Mouse (Mus musculus): Measurements from ENCODE around the gene Map3k10.
A peak's percentile ranks its signal among the peaks of the same experiment; 100 is the strongest.
"Not testable (repeated sequence)": the region's sequence is repeated elsewhere in the genome, so short reads cannot be mapped to it uniquely, and the experiment has no call there.

The Map3k10 gene

DNA sequence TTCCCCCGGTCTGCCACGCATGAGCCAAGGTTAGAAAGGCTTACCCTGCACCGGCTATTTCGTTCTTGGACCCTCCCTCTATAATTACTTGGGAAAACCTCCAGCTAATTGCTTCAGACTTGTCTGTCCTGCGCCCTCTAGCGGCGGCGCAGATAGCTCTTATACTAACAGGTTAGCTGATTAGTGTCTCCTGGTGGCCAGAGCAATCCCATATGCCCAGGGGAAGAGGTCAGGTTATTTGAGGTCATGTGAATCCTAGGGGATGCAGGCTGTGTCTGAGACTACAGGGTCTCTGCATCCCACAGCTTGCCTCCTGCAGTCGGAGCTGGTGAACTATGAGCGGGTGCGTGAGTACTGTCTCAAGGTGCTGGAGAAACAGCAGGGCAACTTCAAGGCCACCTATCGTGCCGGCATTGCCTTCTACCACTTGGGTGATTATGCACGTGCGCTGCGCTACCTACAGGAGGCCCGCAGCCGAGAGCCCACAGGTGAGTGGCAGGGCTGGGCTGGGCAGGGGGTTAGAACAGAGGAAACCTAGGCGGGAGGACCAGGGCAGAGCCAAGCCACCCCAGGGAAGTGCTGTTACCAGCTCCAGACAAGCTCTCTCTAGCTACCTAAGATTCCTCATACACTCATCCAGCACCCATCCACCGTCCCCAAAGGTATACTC, 19.7 kb downstream of the Map3k10 start:
- peak; percentile 75 for DNase-seq

DNA sequence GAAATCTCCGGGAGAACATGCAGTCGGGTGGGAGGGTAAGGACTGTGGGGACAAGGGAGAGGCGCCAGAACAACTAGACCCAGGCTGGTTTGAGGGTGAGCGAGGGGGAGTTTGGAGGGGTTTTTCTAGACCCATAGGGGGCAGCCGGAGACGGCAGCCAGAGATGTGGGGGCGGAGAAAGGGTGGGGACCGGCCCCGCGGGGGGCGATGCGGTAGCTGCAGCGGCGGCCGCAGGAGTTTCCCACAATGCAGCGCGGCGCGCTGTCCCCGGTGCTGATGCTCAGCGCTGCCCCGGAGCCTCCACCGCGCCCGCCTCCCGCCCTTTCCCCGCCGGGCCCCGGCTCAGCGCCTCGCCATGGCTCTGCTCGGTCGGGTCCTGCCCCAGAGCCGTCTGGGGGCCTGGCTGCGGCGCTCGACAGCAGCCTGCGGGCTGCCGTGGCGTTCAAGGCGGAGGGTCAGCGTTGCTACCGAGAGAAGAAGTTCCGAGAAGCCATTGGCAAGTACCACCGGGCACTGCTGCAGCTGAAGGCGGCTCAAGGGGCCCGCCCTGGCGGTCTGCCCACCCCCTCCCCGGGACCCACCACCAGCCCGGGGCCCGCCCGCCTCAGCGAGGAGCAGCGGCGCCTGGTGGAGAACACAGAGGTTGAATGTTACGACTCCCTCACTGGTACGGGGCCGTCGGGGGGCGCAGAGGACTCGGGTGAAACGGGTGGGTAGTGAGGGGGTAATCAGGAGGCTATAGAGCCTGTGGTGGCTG, 20.5 kb downstream of the Map3k10 start, which contains the start of gene Ttc9b:
Gene Ttc9b (plus strand): TSS at position 235 of the 757 bp plus-strand sequence.
- DNase-seq: peak; percentile 87

DNA sequence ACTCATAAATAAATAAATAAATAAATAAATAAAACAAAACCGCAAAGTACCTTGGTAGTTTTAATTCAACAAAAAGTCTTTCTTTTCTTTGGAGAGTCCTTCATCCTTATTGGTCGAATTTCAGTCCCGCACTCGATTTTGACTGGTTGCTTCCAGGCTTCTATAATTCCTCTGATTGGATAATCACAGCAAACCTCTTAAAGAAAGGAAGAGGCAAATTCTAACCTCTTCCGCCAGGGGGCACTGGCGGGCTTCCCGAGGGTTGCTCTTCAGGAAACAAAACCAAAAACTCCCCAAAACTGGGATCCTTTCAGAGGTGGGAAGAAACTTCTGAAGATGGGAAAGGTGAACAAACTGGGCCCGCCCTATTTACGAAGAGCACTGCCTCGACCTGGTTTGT, 23.4 kb downstream of the Map3k10 start:
- peak; percentile 79 for DNase-seq

DNA sequence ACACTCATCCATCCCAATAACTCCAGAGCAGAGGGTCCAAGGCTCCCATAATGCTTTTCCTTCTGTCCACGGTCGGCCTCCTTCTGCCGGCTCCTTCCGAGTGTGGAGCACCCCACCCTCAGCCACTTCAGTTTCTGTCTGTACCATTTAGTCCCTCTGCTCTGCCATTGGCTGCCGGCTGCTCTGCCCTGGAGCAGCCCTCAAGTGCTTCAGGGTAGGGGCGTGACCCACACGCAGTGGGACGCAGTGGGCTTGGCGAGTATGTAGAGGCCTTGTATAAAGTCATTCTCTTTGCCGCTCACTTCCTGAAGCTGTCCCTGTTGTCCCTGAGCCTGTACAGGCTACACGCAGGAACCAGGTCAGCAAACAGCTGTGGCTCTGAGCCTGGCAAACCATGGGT, 24.7 kb downstream of the Map3k10 start:
- DNase-seq: no peak

DNA sequence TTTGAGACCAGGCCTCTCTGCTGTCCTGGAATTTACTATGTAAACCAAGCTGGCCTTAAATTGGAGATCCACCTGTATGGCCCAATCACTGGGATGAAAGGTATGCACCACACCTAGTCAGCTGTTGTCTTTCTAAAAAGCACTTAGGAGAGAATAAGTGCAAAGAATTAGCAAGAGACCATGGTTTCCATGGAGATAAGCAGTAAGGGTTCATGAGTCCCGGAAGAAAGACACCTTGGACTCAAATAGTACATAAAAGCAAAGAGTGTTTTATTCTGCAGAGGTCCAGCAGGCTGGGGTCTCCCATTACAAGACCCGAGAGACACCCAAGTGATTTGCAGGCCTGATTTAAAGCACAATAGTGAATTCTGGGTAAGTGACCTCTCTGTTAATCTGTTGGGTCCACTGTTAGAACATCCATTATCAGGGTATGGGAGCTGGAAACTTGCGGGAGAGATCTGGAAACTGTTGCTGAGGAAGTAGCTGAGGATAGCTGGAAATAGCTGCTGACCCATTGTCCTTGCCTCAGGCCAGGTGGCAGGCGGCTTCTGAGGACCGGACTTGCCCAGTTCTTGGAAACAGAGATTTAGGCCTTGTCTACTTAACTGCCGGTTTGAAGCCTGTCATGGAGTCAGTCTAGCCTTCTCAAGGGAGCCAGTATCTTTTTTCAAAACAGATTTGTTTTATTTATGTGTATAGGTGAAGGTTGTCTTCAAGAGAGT, 27.0 kb downstream of the Map3k10 start:
- no peak for DNase-seq

DNA sequence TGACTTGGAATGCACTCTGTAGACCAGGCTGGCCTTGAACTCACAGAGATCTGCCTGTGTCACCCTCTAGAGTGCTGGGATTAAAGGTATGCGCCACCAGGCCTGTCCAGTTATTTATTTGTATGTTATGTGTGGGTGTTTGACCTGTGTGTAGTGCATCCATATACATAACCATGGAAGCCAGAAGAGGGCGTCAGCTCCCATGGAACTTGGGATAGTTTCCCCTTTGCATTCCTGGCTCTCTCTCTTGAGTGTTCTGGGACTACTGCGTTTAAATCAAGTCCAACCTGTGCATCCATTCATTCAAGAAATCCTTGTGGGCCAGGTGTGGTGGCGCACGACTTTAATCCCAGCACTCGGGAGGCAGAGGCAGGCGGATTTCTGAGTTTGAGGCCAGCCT, 27.9 kb downstream of the Map3k10 start:
- DNase-seq: no peak

DNA sequence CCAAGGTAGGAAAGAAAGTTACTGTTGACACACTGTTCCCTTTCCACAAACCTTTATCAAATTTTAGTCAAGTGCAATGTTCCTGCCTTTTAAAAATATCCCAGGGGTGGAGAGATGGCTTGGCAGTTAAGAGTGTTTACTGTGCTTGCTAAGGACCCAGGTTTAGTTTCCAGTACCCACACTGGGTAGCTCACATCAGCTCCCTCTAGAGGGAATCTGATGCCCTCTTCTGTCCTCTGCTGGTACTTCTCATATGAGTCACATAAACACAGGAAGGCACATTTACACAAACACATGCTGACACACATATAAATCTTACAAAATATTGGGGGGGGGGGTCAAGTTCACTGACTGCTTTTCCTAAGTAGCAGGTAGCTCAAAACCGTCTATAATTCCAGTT, 29.9 kb downstream of the Map3k10 start:
- DNase-seq: no peak

DNA sequence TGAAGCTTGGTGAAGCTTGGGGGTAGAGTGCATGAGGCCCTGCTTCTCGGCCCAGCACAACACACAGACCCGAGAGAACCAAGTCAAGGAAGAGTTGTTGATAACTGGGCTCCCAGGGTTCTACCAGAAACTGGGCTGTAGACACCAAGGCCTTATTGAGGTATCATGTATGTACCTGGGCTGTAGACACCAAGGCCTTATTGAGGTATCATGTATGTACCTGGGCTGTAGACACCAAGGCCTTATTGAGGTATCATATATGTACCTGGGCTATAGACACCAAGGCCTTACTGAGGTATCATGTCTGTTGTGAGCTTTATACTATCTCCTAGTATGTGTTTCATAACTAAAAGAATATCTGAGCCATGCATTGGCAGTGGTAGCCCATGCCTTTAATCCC, 39.3 kb downstream of the Map3k10 start:
- not testable (repeated sequence) for DNase-seq

DNA sequence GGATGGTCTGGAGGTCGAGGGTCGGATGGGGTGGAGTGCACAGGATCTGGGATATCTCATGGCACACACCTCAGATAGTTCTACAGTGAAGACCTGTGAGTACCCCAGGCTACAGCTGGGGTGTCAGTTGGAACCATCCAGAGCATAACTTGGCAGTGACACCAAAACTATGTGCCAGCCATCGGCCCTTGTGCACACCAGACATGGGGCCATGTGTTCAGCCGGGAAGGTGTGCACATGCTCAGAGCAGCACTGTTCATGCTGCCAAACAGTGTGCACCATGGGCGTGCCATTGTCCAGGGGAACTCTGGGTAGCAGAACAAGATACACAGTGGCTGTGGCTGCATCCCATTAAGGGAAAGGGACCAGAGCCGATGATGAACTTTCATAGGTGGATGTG, 39.7 kb downstream of the Map3k10 start:
- DNase-seq: no peak

DNA sequence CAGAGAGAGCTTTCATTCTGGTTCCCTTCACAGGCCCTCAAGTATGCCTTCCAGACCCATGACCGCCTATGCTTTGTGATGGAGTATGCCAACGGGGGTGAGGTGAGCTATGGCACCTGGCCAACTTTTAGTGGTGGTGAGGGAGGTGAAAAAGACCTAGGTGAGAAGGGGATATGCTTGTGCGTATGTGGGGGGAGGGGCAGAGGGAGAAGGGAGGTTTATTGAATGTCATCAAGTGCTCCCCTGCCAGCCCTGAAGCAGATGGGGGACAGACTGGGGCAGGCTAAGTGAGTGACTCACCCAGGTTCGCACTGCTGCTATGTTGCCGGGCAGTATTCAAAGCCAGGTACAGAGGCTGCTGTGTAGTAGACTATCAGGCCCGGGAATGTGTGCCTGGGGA, 41.2 kb downstream of the Map3k10 start:
- peak; percentile 71 for DNase-seq

DNA sequence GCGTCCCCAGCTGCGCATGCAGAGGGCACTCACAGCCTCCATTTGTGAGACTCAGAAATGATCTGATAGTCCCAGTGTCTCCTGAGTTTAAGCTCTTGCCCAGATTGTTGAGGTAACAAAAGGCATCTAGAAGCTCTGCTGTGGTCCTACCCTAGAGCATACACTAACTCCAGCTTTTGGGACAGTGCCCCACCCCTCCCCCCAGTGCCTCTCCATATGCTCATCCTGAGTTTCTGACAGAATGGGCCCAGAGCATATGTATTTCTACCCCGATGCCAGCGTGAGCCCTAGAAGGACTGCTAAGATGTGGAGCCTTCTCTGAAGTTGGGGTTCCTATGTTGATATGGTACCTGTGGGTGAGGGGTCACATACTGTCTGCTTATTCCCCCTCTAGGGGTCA, 43.0 kb downstream of the Map3k10 start:
- DNase-seq: peak; percentile 67

DNA sequence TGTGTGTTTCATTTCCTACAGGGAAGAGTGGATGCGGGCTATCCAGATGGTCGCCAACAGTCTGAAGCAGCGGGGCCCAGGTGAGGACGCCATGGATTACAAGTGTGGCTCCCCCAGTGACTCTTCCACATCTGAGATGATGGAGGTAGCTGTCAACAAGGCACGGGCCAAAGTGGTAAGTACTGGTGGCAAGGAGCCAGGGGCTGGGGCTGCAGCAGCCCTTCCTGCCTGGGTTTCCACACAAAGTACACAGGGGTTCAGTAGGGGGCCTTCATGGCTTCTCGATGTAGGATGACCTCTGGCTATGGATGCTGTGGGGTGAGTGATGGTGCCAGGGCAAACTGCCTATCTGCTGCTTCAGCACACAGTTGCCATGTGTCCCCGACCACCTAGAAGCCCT, 45.6 kb downstream of the Map3k10 start:
- DNase-seq: not testable (repeated sequence)

DNA sequence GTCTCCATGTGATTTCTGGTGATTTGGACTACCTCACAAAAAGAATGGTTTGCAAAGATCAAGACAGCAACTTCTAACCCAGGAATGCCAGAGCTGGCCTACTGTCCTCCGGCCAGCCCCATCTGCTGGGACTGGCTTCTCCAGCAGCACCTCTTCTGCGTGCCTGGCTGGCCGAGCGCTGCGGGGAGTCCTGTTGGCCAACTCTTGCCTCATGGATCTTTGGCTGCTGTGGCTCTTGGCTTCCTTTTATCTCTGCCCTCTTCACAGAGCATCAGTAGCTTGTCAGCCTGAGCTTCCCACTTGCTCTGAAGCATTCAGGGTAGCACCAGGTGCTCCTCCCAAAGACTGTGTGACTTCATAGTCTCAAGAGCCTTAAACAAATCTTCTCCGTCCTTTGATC, 46.2 kb downstream of the Map3k10 start:
- DNase-seq: no peak

DNA sequence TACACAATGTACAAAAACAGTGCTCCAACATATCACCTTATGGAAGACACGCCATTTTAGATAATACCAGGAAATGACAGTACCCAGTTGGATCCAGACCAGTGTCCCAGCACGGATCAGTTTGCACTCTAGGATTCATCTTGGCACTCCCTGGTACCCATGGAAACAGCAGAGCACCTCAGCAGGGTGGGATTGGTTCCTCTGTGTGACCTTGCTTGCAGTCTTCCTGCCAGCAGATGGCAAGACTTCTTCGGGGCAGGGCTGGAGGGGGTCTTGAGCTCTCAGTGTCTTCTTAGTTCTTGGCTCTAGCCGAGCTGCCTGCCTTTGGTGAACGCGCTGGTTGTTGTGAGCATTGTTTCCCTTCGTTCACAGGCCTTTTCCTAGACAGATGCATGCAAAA, 46.7 kb downstream of the Map3k10 start:
- DNase-seq: no peak

DNA sequence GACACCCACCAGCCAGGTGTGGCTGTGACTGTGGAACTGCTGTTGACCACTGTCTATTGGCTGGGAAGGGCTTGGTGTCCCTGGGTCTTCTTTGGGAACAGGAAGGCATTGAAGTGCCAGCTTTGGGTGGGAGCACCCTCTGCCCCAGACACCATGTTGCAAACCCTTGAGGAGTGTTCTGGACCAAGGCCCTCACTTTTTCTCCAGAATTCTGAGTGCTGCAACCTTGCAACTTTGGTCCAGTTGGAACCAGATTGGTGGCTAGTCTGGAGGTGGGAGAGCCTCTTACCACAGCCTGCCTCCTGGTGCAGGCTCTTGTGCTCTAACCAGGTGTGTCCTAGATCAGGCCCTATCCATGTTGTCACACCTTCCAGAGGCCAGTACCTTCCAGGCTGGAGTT, 49.4 kb downstream of the Map3k10 start:
- DNase-seq: no peak

DNA sequence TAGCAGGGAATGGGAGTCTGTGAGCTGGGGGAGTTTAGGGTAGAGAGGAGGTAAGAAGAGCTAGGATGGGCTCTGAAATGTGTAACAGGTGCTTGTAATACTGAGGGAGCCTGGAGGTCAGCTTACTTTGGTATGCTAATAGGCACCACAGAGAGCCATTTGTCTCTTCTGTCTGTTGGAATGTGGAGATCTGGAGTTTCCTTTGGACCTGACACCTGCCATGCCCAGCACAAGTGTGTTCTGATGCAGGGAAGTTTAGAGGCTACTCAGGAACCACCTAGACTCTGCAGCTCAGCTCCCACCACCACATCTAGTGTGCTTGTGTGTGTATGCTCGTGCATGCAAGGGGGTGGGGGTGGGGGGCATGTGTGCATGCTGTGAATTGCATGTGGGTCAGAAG, 52.2 kb downstream of the Map3k10 start:
- DNase-seq: no peak

DNA sequence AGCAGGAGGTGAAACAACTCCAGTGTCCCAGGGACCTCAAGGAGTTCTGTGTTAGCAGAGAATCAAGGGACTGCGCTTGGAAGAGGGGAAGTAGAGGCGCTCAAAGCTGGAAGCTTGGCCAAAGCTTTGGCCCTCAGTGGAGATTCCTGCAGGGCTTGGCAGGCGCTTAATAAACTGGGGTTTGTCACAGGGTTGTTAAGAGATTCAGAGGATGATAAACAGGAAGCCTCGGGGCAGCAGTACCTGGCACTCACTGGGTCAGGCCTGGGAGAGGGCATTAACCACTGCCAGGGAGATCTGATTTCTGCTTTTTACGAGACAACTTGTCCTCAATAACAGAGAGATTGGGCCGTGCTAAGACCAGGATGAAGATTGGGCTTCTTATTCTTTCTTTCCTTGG, 53.4 kb downstream of the Map3k10 start:
- peak; percentile 68 for DNase-seq

DNA sequence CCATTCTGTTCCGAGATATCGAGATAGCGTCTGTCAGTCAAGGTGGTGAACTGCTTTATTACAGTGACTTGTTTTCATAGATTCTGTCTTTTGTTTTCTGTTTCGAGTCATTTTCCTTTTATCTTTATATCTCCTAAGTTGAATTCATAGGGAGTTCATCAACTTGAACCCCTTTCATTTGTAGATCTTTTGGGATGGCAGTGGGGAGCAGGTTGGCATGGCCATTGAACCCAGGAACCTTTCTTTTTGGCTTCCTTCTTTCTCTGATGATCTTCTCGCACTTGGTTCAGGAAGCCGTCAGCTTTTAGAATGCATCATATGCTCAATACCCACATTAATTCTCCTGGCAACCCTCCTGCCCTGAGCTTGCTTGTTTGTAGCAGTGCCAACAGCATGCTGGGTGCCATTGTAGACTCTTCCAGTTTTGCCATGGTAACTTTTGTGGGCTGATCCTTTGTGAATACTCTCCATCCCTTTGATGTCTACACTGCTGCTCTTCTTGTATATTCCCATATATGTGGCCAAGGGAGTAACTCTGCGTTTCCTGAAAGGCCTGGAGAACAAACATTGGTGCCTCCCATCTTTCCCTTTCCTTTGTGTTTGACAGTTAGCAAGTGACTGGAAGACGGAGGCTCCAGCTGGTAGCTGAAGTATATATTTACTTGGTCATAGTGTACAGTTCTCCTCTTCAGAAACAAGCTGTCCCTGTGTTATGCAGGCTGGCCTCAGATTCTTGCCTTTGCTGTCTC, 60.5 kb downstream of the Map3k10 start:
- DNase-seq: peak; percentile 80

DNA sequence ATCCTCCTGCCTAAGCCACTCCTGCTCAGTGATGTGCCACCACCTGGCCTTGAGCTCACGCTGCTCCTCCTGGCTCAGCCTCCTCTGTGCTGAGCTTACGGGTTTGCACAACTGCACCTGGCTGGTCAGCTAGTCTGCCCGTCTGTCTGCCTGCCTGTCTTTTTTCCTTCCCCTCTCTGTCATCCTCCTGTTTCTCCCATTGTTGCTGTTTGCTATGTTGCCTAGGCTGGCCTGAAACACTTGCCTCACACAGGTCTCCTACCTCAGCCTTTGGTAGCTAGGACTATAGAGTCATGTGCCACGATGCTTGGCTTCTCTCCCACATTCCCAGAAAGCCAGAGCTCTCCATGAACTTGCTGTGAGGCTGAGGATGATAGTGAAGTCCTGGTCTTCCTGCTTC, 61.5 kb downstream of the Map3k10 start:
- no peak for DNase-seq

DNA sequence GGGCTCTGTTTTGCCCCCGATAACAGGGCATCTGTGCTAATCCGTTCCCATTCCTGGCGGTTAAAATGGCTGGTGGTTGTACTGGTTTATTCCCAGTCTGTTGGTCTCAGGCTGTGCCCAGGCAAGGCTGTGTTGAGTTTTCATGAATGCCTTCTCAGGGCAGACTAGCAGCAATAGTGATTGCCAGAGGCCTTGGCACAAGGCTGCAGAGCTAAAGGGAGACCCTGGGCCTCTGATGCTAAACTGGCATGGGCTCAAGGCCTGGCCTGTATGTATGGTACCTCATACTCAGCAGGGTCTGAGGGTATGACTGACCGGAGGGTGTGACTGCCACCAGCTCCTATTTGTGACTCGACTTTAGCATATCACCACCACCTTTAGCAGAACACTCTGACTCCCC, 63.5 kb downstream of the Map3k10 start:
- no peak for DNase-seq

DNA sequence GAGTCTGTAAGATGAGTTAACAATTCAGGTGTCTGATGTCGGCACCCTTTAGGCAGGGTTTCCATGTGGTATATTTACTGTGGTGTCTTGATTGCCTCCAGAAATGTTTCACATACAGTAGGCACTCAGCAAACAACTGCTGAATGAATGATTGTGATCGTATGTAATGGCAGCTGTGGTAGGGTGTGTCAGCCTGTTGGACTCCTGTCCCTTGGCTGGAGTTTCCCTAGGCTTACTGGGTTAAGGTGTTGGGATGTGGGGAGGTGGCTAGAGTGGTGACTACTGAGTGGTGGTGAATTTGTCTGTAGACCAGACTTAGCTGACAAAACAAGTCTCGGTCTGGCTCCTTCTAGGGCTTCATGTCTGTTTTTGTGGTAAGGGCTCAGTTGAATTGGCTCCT, 64.0 kb downstream of the Map3k10 start:
- no peak for DNase-seq

DNA sequence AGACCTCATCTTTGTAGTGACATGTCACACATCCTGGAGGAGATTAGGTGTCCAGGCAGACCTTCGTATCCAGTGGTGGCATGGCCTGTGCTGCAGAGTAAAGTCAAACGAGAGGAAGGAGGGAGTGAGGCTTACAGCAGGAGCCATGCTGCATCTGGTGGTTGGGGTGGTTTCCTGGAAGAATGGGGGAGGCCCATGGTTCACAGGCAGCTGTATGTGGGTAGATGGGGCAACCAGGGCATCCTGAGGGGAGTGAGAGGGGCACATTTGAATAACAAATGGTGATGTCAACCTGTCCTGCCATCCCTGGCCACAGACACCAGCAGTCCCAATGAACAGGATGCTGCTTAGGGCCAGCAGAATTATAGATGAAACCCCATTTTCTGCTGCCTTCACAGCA, 64.7 kb downstream of the Map3k10 start:
- no peak for DNase-seq

DNA sequence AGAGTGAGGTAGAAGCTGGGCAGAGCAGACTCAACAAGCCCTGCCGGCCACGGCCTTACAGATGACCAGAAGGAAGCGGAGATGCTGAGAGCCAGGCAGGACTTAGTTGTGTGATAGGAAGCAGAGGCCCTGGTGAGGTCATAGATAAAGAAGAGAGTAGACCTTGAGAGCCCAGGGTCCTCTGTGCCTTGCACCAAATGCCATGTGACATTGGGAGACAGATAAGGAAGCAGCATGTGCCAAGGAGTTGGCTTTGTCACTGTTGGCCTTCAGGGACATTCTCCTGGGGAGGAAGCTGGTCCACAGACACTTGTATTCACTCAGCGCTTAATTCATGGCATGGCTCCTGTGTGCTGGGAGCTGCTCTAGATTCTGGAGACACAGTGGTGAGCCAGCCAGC, 65.1 kb downstream of the Map3k10 start:
- no peak for DNase-seq

Measured in cerebellum, adult 11-12 months (tissue).